Mouse (Mus musculus): ENCODE results near the gene Tnfaip2.

The Tnfaip2 gene

DNA sequence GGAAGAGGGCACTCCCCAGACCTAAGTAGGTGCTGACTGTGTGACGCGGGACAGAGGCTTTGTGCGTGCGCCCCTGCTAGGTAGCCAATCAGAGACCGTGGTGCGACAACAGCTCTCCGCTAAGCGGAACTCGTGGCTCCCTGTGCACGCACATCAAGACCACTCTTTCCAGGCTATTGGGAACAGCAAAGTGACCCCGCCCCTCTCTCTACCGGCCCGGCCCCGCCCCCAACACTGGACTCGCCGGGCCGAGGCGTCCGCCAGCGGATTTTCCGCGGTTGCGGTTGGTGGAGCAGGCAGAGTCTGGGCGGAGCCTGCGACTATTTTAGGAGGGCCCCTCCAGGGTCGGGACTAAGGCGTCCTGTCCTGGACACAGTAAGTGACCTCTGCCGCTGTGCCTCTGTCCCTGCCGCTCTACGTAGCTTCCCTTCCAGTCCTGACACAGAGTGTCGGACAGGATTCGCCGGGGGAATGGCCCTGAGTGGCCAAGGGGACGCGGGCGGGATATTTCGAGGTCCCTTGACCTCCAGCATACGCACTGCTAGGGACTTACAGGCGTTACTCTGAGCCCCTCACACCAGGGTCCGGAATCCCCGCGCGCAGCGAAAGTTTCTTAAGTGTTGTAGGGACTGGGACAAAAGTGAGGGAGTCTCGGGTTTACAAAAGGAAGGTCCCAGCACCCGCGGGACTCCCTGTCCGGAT, at the start of gene Tnfaip2:
TSS of gene Tnfaip2 (plus strand) at position 161 of the 702 bp plus-strand sequence.
- DNase-seq (ENCODE audit: low spot score in 2 of 2): no peak

DNA sequence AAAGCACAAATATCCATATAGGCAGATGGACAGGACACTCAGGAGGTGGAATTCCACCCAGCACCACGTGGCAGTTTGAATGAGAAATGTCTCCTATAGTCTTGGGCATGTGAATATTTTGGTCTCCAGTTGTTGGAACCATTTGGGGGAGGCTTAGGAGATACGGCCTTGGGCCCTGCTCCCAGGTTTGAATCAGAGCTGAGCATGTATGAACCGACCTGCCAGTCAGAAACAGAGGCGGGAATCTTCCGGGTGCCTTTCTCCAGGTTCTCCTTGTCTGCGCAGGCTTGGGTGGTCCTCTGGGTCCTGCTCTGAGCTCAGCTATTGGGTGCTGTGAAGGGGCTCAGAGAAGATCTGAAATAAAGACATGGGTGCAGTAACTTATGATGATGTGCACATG, 48.3 kb upstream of the Tnfaip2 start:
- no peak for DNase-seq (ENCODE audit: low spot score in 2 of 2)

DNA sequence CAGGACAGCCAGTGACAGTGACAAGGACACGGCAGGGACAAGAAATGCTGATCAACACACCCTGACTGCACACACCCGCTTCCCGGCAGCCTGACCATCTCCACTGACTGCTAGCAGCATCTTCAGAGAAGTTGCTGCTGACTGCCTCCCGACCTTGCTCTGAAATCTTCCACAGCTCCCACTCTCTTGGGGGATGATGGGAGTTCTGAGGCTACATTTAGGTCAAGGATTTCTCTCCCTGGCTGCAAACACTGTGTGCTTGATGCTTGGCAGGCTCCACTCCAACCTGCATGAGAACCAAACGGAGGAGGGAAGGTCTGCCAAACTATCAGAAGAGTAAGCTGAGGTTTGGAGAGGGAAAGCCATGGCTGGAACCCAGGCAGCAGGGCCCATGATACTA, 45.3 kb upstream of the Tnfaip2 start:
- DNase-seq (ENCODE audit: low spot score in 2 of 2): no peak

DNA sequence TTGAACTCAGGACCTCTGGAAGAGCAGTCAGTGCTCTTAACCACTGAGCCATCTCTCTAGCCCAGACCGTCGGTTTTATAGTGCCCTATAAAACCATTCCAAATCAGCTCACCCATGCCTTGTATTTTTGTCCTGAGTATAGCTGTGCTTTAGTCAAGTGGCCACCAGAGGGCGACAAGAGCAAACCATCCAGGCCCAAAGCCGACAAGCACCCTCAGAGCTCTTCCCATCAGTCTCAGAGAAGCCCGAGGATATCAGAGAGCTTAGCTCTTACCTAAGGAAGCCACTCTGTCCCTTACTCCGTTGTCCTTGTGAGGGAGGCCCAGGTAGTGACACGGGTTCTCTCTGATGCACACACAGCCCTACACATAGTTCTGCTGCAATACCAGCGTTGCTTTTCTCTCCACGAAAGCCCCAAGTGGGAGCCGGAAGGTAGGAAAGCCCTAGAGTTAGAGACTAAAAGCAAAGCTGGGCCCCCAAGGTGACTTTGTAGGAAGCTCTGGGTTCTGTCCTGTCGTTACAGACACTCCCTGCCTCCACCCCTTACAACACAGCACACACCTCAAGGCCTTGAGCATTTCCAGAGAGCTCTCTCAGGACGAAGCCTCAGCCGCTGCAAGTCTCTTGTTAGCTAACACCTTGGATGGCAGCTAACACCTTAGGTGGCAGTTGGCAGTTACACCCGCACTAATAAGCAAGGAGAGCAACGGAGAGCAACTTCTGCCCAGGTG, 40.6 kb upstream of the Tnfaip2 start:
- peak; percentile 74 to 80 for DNase-seq (ENCODE audit: low spot score in 2 of 2)

DNA sequence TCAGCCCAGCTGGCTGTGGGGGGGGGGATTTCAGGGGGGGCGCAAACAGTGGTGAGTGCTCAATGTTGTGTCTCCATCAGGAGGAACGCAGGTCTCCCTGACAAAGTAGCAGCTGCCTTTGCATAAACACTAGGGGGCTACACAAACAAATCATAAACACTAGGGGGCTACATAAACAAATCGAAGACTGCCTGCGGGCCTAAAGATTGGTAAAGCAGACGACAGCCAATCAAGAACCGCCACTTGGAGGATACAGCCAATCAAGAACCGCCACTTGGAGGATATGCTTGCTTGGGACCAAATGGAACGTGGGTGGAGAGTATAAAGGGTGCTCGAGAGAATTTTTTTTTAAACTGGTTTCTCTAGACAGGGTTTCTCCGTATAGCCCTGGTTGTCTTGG, 37.4 kb upstream of the Tnfaip2 start:
- no peak for DNase-seq (ENCODE audit: low spot score in 2 of 2)

DNA sequence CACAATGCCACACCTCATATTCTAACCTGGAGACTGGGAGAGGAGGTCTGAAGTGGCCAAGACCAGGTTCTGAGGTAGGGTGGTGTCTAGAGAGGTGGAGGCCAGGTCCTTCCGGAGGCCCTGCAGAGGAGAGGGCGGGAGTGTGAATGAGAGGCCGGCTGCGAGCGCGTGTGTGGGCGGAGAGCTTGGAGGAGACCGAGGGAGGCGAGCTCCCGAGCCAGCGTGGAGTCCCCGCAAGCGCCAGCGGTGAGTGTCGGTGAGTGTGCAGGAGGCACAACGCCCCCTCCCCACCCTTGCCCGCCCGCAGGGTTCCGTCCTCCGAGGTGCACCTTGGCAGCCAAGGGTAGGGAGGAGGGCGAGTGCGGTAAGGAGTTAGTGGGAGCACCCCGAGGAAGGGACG, 35.6 kb upstream of the Tnfaip2 start, which contains the start of gene Lbhd2:
TSS of gene Lbhd2 (plus strand) at position 188 of the 400 bp plus-strand sequence.
- no peak for DNase-seq (ENCODE audit: low spot score in 2 of 2)

DNA sequence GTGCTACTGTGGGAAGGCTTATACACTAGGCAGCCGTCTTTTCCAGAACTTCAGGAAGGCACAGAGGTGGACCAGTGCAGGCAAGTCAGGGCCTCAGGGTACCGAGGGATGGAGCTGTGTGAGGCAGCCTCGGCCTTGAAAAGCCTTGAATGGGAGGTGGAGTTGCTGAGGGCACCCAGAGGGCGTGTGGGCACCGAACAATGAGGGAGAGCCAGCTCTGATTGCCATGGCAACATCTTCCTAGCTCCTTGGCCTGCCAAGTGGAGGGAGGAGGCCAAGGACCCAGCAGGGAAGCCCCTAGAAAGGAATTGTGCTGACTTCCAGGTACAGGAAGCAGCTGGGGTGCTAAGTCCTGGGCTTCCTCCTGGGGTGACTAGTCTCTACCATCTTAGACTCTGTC, 32.7 kb upstream of the Tnfaip2 start:
- DNase-seq (ENCODE audit: low spot score in 2 of 2): peak in 1 of 2 experiments; percentile 61

DNA sequence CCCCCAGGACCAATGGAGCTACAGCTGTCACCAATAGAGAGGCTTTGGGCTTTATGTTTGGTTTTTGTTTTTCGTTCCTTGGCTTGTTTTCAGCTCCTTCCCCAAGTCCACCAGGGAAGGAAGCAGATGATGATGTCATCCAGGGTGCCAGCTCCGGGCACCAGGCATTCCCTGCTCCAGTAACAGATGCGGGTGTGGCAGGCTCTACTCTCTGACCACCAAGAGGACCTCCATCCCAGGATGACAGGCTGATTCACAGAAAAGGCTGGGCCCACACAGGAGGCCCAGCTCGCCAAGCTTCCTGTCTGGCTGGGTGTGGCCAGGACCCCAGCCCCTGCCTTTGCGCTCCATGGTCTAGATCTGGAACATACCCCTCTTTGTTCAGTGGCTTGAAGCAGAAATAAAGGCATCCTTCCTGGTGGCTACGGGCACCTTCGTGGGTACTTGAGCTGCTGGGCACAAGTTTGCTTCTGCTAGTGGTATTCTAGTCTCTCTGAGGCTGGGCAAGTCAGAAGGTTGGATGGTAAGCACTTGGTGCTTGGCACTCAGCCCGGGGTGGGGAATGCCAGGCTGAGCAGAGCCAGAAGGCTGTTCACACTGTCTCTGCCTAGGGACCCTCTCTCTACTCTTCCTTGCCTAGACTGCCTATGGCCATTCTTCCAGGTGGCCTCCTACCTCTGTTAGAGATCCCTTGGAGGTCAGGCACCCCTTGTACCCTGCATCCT, 30.5 kb upstream of the Tnfaip2 start:
- peak in 1 of 2 experiments; percentile 44 for DNase-seq (ENCODE audit: low spot score in 2 of 2)

DNA sequence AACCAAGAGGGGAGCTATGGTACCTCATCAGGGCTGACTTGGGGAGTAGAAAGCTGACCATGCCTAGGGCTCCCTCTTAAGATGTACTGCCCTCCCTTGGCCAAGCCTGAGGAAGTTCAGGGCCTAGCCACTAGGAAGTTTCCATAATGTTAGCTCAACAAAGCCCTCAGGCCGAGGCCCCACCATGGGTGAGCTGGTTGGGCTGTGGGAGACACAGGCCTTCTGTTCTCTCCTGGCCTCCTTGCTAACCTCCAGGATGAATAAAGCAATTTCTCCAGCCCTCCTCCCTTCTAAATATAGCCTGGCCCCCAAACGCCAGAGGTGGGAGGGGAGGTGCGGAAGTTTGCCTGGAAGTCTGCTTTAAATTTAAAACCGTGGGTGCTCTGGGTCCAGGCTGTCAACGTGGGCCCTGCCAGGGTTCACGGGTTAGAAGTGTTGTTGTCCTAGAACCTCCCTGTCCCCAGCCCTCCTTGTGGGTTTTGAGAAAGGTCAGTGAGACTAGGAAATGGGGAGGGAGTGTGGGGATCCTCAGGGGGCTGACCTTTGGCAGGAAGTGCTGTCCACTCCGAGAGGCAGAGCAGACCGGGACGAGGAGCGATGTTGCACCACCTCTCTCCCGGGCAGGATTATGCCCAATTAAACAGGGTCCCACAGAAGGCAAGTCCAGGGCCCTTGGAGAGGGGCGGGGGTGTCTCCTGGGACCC, 29.5 kb upstream of the Tnfaip2 start:
- no peak for DNase-seq (ENCODE audit: low spot score in 2 of 2)

DNA sequence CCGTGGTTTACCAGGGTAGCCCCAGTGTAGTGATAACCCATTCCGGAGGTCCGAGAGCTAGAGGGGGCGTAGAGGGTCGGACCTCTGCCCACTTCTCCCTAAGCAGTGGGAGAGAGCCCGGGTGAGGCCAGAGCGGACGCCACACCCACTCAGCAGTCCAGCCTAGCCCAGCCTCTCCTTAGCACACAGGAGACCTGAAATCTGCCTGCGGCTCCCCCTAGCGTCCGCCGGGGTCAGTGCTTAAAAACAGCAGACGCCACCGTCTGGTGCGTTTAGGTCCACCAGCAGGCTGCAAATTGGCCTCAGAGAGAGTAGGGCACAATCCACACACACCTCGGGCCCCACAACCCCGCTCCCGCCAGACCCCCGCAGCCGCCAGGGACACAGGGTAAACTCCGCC, 29.0 kb upstream of the Tnfaip2 start:
- DNase-seq (ENCODE audit: low spot score in 2 of 2): peak; percentile 80 to 91

DNA sequence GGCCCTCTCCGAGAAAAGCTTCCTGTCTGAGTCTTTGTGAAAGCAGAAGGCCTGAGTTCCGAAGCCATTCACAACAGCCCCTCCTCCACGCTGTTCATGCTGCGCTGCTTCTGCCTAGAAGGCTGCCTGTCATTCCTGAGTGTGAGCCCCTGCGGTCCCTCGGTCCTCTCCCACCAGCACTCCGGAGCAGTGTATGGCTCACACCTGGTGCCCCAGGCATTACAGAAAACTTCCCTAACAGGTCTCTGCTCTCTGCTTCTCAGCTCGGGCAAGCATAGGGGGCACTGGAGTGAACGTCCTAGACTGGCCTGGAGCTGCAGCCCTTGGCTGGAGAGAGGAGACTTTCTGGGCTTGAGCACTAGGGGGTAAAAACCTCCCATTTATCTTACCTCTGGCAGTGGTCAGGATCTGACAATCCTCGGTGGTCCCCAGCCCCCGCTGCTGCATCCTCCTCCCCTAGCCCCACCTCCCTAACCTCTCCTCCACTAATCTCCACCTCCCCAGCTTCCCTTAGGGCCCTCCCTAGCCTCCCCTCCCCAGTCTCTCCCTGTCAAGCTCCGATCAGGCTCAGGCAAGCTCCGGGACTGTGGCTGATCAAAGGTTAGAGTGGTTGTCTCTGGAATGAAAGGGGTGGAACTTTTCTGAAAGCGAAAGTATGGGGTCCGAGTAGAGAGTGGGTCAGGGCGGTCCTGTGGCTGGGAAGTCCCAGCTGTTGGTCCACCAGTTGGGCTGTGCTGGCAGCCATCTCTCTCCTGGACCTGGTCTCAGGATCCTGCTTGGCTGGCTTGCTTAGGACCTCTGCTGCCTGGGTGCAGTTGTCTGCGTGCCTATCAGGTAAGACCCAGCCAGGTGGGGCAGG, 25.1 kb upstream of the Tnfaip2 start, which contains the start of gene Exoc3l4:
TSS of gene Exoc3l4 (plus strand) at position 97 of the 859 bp plus-strand sequence.
- no peak for DNase-seq (ENCODE audit: low spot score in 2 of 2)

DNA sequence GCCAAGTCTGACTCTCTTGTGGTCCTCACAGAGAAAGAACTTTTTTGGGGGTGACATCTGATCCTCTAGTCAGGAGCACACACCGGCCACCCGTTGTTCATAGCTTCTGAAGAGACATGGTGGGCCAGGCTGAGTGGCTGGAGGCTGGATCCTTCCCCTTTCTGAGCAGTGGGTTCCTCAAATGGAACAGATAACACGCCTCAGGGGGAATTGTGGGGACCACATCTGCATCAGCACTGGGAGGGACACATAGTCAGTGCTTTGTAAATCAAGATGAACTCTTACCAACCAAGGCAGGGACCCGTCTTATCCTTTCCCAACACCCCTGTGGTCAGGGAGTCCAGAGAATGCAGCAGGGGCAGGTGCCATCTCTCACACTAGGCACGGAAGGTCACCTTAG, 22.4 kb upstream of the Tnfaip2 start:
- no peak for DNase-seq (ENCODE audit: low spot score in 2 of 2)

DNA sequence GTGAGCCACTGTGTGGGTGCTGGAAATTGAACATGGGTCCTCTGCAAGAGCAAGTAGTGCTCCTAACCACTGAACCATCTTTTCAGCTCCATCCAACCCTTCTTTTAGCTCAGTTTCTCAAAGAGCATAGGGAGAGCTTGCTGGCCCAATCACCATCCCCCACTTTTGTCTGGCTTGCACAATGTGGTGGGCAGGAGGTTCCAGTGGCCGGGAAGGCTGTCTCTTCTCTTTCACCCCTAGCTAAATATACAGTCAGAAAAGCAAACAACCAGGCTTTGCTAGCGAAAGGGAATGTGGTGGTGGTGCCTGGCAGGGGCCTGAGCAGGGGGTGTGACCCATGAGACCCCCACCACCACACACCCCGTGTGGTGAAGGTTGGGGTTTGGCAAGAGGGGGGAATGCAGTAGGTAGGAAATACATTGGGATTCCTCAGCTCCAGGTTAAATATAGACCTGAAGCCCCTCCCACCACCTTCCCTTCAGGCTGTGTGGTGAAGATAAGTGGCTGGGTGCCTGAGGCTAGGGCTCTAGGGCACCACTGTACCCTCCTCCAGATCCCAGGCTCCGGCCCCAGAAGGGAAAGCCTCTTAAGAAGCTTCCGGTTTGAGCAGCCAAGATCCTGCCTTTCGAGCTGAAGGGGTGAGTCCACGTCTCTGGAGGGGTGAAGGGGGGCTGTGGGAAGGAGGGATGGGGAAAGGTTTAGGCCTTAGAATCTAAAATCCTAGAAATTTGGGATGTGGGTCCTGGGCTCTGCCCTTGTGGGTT, 21.1 kb upstream of the Tnfaip2 start:
- DNase-seq (ENCODE audit: low spot score in 2 of 2): no peak

DNA sequence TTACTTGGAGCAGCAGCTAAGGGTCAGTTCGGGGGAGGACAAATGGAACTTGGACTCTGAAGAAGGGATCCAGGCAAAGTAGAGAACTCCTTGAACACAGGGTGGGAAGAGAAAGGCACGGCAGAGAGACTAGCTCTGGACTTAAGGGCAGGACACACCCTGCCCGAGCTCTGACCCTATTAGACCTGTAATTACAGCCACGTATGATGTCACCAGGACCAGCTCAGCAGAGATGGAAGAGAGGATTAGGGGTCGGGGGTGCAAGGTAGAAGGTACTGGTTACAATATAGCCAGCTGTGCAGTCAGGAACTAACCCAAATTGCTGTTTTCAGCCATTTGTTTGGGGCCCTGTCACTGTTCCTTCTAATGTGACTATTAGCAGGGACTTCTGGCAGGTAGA, 19.4 kb upstream of the Tnfaip2 start:
- DNase-seq (ENCODE audit: low spot score in 2 of 2): no peak

DNA sequence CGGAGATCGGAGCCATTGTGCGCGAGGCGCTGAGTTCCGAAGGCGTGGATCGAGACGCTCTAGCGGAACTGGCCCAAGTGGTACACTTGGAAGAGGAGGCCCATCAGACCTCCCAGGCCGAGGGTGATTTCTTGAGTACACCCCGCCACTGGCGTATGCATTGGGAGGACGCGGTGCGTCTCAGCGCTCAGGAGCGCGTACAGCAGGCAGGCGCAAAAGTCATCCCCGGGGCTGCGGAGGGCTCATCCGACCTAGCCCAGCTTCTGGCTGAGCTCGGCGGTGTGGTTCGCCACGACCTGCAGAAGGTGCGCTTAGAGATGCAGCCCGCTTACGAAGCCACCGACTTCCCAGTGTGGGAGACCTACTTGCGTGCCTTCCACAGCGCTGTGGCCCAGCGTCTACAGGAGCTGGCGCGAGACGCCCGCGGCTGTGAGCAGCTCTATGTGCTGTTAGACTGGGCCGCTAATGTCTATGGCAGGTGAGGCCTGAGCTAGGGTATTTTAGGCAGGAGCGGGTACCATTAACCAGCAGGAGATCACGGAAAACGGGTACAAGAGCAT, 18.6 kb upstream of the Tnfaip2 start:
- DNase-seq (ENCODE audit: low spot score in 2 of 2): no peak

DNA sequence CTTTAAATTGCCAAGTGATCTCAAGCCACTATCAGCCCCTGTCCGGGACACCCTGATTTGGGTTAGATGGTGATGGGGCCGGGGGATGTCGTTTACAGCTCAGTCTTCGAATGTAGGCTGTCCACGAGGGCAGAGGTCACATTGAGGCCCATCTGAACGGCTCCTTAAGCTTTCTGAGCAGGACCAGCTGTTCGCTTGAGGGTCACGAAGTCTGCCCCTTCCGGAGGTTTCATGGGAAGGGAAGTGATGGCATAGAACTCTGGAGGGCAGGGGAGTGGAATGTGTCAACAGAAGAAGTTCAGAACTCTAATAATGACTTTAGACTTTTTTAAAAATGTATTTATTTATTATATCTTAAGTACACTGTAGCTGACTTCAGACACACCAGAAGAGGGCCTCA, 17.7 kb upstream of the Tnfaip2 start:
- DNase-seq (ENCODE audit: low spot score in 2 of 2): no peak

DNA sequence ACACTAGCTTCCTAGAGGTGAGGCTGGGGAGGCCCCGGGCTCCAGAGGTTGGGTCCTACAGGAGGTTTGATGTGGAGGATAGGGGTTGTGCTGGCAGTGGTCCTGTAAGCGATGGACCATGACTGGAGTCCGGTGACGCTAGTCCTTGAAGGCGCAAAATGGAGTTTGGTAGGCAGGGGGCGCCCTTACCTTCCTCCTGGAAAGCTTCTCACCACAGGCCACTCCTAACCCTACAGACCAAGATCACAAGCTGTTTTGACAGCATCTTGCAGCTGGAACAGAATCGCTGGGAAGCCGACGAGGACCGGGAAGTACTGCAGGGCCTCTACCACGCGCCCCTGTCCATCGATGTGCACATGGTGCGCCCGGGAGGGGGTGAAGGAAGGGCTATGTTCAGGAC, 17.0 kb upstream of the Tnfaip2 start:
- peak; percentile 85 to 91 for DNase-seq (ENCODE audit: low spot score in 2 of 2)

DNA sequence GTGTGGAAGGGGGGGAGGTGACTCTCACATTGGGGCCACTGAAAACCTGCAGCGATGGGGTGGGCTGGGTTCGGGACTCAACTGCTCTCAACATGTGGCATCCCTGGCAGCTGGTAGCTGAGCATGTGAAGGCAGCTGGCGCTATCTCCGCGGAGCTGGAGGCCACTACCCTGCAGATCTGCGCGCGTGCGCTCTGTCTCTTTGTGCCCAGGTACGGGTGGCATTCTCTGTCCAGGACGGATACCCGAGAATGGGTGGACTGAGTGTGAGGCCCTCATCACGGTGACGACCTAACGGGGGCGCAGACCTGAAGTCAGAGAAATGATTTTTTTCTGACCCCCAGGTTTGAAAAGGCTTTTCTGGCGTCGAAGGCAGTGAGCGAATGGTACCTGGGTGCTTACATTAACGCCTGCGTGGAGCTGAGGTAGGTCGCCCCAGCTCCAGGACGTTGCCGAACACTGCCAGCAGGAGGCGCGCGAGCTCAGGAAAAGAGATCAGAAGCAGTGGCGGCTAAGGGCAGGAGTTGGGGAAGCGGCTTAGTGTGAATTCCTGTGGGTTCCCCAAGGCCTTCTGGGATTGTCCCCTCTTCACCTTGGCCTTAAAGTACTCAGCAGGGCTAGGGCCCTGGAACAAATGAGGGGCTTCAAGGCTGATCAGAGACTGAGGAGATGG, 16.3 kb upstream of the Tnfaip2 start:
- DNase-seq (ENCODE audit: low spot score in 2 of 2): peak; percentile 92 to 96

DNA sequence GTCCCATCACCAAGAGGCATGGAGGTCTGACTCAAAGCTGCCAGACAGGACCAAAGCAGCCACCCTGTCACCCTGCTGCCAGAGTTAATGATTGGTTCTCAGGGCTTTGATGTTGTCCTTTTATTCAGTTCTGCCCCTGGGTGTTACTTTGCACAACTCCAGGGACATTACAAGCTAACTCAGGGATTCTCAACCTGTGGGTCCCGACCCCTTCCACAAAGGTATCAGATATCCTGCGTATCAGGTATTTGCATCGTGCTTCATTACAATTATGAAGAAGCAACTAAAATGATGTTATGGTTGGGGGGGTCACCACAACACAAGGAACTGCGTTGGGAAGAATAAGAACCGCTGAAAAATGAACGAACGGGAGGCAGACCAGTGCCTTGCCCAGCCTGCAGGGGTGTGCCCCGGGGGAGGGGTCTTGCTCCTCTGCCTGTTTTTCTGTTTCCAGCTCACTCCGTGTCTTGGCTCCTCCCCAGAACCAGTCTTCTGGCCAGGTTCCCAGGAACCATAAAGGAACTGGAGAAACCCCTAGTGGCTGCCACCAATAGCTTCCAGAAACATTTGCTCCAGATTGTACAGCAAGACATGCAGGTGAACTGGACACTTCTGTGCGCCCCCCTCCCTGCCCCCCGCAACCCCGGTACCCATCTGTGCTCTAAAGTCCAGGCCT, 14.7 kb upstream of the Tnfaip2 start:
- peak in 1 of 2 experiments; percentile 52 for DNase-seq (ENCODE audit: low spot score in 2 of 2)
